Mouse (Mus musculus) embryonic facial prominence, embryonic 10.5 days (tissue): ENCODE results near the gene Icam2. TPM values are rescaled to one million over a fixed set of nuclear protein-coding genes. Genes with fewer than 3 reads are reported as not detected.

Source experiments
- DNase-seq: peaks from one replicate; pipeline ENCODE4 v3.0.0-alpha.2; 2017; ENCODE audit warnings: low spot score
- H3K27ac ChIP-seq: fragments of 300-500 bp; sonication (generic); replicated peaks from 2 replicates; pipeline ENCODE4 v1.5.1; 2016; ENCODE audit warnings: mild to moderate bottlenecking
- H3K27me3 ChIP-seq: fragments of 300-500 bp; sonication (generic); replicated peaks from 2 replicates; pipeline ENCODE4 v1.6.1; 2016; ENCODE audit warnings: low read depth, mild to moderate bottlenecking; ENCODE audit not compliant: poor library complexity, severe bottlenecking
- H3K36me3 ChIP-seq: fragments of 300-500 bp; sonication (generic); replicated peaks from 2 replicates; pipeline ENCODE4 v1.6.1; 2016; ENCODE audit warnings: mild to moderate bottlenecking, moderate library complexity
- H3K4me1 ChIP-seq: fragments of 300-500 bp; sonication (generic); 2 replicates; pipeline ENCODE4 v1.6.1; 2016
- H3K4me3 ChIP-seq: fragments of 300-500 bp; sonication (generic); 2 replicates; pipeline ENCODE4 v1.5.1; 2016; ENCODE audit warnings: mild to moderate bottlenecking, moderate library complexity
- H3K9me3 ChIP-seq: fragments of 300-500 bp; sonication (generic); 2 replicates; pipeline ENCODE4 v1.6.1; 2016; ENCODE audit warnings: mild to moderate bottlenecking
- WGBS: fragments of 180-500 bp; shearing (Covaris S2); methylation state at CpG from one replicate; pipeline ENCODE4 v1.1.7; 2016; 5-methylcytosine and 5-hydroxymethylcytosine counted together
- polyA plus RNA-seq: library from polyadenylated mRNA; unstranded; fragments of >200 nt; fragmentation: Nextera tagmentation; extraction: Ambion mirVana; gene quantifications from 2 replicates; pipeline ENCODE4 v1.2.1, GENCODE M21; 2016

The Icam2 gene
- polyA plus RNA-seq, 1 experiment from 2014 or later = 20.6 TPM

DNA sequence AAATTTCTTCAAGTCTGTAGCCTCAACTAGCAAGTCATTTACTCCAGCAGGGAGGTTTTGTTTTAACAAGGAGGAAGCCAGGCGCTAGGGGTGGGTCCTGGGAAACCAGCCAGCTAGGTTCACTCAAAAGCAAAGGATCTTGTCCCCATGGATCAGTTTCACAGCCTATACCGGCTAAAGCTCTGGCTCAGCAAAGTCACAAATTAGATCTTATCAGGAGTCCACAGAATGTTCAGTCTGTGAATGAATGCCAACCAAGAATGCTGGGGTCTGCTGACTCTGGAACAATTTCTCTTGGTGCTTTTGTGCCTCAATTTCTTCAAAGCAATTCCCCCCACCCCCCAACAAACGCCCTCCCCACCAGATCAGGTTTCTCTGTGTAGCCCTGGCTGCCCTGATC, 1.7 kb upstream of the Icam2 start:
- Histone ChIP-seq H3K4me3 (no peak overlapping the region), H3K36me3 (no peaks in the 10 kb centered on the region), H3K27me3 (no peaks in the 10 kb centered on the region), H3K27ac (no peak overlapping the region), H3K9me3 (no peaks in the 10 kb centered on the region), H3K4me1 (peaks cover 18% of the 10 kb centered on the region)
- DNase-seq = peak; percentile 20
- 33% methylated on average over 3 of the region's 3 CpGs for WGBS

- Histone ChIP-seq H3K27ac (no peak overlapping the region), H3K36me3 (no peaks in the 10 kb centered on the region), H3K4me3 (no peak overlapping the region), H3K4me1 (peaks cover 26% of the 10 kb centered on the region), H3K9me3 (no peaks in the 10 kb centered on the region), H3K27me3 (no peaks in the 10 kb centered on the region)
- 89% methylated on average over 6 of the region's 6 CpGs for WGBS
- DNase-seq = no peak
Observed at GRCm38 (mm10) chr11:106387020-106387419, 855 bp downstream of the Icam2 start.

GRCm38 (mm10) chr11:106386409-106386808, 1.5 kb downstream of the Icam2 start:
- Histone ChIP-seq H3K27ac (no peak overlapping the region), H3K36me3 (no peaks in the 10 kb centered on the region), H3K27me3 (no peaks in the 10 kb centered on the region), H3K9me3 (no peaks in the 10 kb centered on the region), H3K4me3 (no peak overlapping the region), H3K4me1 (peaks cover 24% of the 10 kb centered on the region)
- no peak for DNase-seq
- WGBS = 88% methylated on average over 3 of the region's 3 CpGs

DNA sequence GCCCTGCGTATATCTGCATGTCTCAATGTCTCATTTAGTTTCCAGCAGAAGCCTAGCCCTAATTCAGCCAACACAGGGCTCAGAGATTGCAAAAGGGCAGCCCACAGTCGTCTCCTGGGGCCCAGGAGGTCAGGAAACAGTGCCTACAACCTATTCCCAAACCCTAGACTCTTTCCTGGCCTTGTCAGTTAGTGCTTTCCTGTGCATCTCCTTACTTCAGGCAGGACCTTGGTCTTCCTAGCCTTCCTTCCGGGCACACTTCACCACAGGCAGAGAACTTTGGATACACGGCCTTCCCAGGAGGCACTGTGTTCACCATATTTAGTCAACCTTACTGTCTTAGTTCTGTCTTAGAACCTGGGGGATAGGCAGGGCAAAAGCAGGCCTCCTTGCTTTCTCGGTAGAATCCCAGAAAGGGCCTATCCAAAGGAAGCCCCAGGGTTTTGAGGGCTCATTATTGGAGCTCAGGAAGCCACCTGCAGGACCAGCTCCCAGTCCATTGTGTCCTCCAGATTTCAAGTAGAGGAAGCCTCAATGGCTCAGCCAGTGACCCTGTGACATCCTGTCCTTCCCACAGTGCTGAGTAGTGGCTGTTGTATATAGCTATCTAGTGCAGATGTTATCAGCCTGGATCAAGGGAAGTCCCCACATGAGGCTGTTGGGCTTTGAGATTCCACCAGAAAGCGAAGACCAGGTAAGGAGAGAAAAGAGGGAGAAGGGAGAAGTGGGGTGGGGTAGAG, 4.7 kb downstream of the Icam2 start:
- no peak overlapping the region for H3K4me3 ChIP-seq
- H3K9me3 ChIP-seq = no peaks in the 10 kb centered on the region
- 77% methylated on average over 6 of the region's 6 CpGs for WGBS
- H3K27me3 ChIP-seq = no peaks in the 10 kb centered on the region
- H3K36me3 ChIP-seq = no peaks in the 10 kb centered on the region
- H3K4me1 ChIP-seq = peaks cover 8% of the 10 kb centered on the region
- H3K27ac ChIP-seq = 0 out of 2 replicates have a peak overlapping the region, but pooled peaks have one; percentile 25
- no peak for DNase-seq

DNA sequence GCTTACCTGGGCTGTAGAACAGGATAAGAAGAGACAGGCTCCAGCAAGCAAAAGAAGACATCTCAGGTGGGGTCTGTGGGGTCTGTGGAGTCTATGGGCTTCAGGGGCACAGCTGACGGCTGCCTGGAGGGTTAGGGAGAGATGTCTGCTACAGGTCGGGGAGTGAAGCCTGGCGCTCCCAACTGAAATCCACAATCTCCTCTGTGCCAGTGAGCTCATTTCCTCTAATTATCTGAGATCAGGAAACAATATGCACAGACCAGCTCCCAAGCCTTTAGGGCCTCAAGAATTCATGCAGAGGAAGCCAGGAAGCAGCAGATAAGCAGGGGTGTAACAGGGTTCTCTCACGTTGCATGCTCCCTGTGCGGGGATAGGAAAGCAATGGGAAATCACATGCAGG, 5.5 kb downstream of the Icam2 start:
- DNase-seq = no peak
- 68% methylated on average over 5 of the region's 5 CpGs for WGBS
- peak overlapping the region; percentile 48 for H3K27ac ChIP-seq
- H3K4me3 ChIP-seq = peak overlapping the region; percentile 33; the same call in 1 of the 2 replicates
- no peaks in the 10 kb centered on the region for H3K9me3 ChIP-seq
- H3K4me1 ChIP-seq = peaks cover 8% of the 10 kb centered on the region
- H3K27me3 ChIP-seq = no peaks in the 10 kb centered on the region
- no peaks in the 10 kb centered on the region for H3K36me3 ChIP-seq

DNA sequence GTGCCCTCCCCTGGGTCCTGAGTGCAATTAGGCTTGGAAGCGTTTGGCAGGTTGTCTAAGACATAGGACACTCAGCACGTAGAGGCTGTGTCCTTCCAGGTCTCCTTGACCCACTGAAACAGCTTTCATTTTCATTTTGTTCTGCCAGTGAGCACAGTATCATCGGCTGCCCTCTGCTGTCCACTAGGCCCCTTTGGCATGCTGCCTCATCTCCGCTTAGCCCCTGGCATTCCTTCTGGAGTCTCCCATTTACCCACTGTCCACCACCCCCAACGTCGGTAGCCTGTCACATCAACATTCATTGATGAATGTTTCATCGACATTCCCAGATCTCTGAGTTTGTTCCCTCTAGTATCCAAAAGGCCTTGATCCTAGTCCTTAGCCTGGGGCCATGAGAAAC, 6.0 kb downstream of the Icam2 start:
- DNase-seq = no peak
- Histone ChIP-seq H3K4me1 (peaks cover 8% of the 10 kb centered on the region), H3K27me3 (no peaks in the 10 kb centered on the region), H3K4me3 (peak overlapping the region; percentile 33), H3K36me3 (no peaks in the 10 kb centered on the region), H3K27ac (peak overlapping the region; percentile 48), H3K9me3 (no peaks in the 10 kb centered on the region)
- WGBS = 86% methylated on average over 7 of the region's 7 CpGs

- Histone ChIP-seq H3K4me3 (no peak overlapping the region), H3K9me3 (no peaks in the 10 kb centered on the region), H3K27me3 (no peaks in the 10 kb centered on the region), H3K4me1 (peaks cover 8% of the 10 kb centered on the region), H3K27ac (no peak overlapping the region), H3K36me3 (no peaks in the 10 kb centered on the region)
- 82% methylated on average over 11 of the region's 11 CpGs for WGBS
- DNase-seq = no peak
Observed at GRCm38 (mm10) chr11:106381011-106381410, 6.9 kb downstream of the Icam2 start.

DNA sequence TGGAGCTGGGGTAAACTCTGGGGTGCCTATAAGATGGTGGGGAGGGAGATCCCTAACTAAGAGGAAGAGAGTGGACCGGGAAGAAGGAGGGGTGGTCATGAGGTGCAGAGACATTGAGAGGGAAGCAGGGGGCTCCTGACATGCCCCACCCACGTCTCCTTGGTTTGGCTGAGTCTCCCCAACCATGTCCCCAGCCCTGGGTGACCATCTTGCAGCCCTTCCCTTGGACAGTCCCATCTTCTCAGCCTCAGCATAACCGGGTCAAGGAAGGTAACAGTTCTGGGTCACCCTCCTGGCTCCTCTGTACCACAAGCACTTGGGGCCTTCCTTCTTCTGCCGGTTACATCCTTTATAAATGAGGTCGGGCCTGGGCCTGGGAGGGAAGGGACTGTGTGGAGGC, 12.9 kb downstream of the Icam2 start:
- DNase-seq = no peak
- Histone ChIP-seq H3K4me3 (no peak overlapping the region), H3K4me1 (peaks cover 19% of the 10 kb centered on the region), H3K36me3 (no peaks in the 10 kb centered on the region), H3K9me3 (no peaks in the 10 kb centered on the region), H3K27me3 (no peaks in the 10 kb centered on the region), H3K27ac (peak overlapping the region; percentile 48; the same call in 1 of the 2 replicates)
- 87% methylated on average over 5 of the region's 5 CpGs for WGBS

DNA sequence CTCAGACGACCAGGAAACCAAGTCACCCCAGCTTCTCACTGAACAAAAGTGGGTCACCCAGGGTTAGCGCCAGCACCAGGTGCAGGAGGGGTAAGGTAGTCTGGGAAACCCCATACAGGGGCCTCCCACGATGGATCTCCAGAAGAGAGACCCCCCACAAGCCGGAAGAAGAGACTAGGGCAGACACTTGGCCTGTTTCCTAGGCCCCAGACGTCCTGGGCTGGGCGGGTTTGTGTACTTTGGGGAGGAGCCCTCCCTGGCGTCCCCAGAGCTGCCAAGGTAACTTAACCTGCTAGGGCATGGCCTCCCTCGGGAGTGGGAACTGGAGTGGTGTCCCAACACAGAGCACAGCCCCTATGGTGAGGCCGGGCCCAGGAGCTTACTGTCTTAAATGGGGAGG, 13.3 kb downstream of the Icam2 start:
- Histone ChIP-seq H3K27me3 (no peaks in the 10 kb centered on the region), H3K27ac (peak overlapping the region; percentile 48; the same call in 1 of the 2 replicates), H3K36me3 (no peaks in the 10 kb centered on the region), H3K9me3 (no peaks in the 10 kb centered on the region), H3K4me1 (peaks cover 19% of the 10 kb centered on the region), H3K4me3 (no peak overlapping the region)
- 51% methylated on average over 9 of the region's 9 CpGs for WGBS
- DNase-seq = no peak

GRCm38 (mm10) chr11:106373998-106374397, 13.9 kb downstream of the Icam2 start:
- WGBS = 45% methylated on average over 11 of the region's 11 CpGs
- Histone ChIP-seq H3K4me3 (no peak overlapping the region), H3K4me1 (peaks cover 19% of the 10 kb centered on the region), H3K9me3 (no peaks in the 10 kb centered on the region), H3K27ac (peak overlapping the region; percentile 48), H3K27me3 (no peaks in the 10 kb centered on the region), H3K36me3 (no peaks in the 10 kb centered on the region)
- no peak for DNase-seq

- Histone ChIP-seq H3K4me3 (no peak overlapping the region), H3K27me3 (peaks cover 14% of the 10 kb centered on the region; the same call in 1 of the 2 replicates), H3K4me1 (peaks cover 23% of the 10 kb centered on the region), H3K9me3 (no peaks in the 10 kb centered on the region; the same call in 1 of the 2 replicates), H3K27ac (no peak overlapping the region), H3K36me3 (no peaks in the 10 kb centered on the region)
- DNase-seq = peak; percentile 80
- WGBS = 6% methylated on average over 3 of the region's 3 CpGs
Observed at GRCm38 (mm10) chr11:106366316-106366715, 21.6 kb downstream of the Icam2 start.

- Histone ChIP-seq H3K4me3 (peak within 1 kb of the TSS; percentile 13; the same call in 1 of the 2 replicates), H3K4me1 (peaks cover 23% of the 10 kb centered on the region), H3K9me3 (no peaks in the 10 kb centered on the region; the same call in 1 of the 2 replicates), H3K36me3 (no peaks in the 10 kb centered on the region), H3K27me3 (peaks cover 14% of the 10 kb centered on the region; the same call in 1 of the 2 replicates), H3K27ac (peak within 1 kb of the TSS; percentile 63)
- WGBS = 47% methylated on average over 10 of the region's 10 CpGs
- DNase-seq = no peak
Observed at GRCm38 (mm10) chr11:106365366-106365765, 22.5 kb downstream of the Icam2 start, which contains the start of gene Prr29. Gene Prr29, plus strand, starts transcription at chr11:106365472.

DNA sequence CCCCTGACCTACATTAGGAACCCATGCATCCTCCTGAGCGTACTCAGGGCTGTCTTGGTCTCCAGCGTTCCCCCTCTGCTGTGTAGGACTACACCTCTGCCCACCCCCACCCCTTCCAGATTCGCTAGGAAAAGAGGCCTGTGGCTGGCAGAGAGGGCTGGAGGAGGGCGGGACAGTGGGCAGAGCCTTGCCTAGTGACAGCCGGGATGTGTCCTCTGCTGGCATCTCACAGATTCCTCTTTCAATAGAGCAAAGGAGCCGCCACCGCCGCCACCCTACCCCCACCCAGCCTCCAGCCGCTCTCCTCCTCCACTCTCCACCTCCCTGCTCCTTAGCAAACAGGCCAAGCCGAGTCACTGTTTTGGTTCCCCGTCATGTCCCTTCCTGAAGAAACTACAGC, 23.2 kb downstream of the Icam2 start:
- WGBS = 9% methylated on average over 11 of the region's 11 CpGs
- peaks cover 23% of the 10 kb centered on the region for H3K4me1 ChIP-seq
- no peaks in the 10 kb centered on the region for H3K36me3 ChIP-seq
- H3K27me3 ChIP-seq = peaks cover 14% of the 10 kb centered on the region; the same call in 1 of the 2 replicates
- H3K9me3 ChIP-seq = no peaks in the 10 kb centered on the region; the same call in 1 of the 2 replicates
- H3K27ac ChIP-seq = peak overlapping the region; percentile 63
- H3K4me3 ChIP-seq = peak overlapping the region; percentile 13; the same call in 1 of the 2 replicates
- DNase-seq = no peak
